Mouse (Mus musculus) heart, adult 2 months (tissue): ENCODE data around the gene Nfic.

Source experiments
- CTCF ChIP-seq: fragments of 200-600 bp; IDR thresholded peaks from 2 replicates; pipeline ENCODE4 v1.8.1; 2022; ENCODE audit warnings: antibody characterized with exemption, mild to moderate bottlenecking, moderate library complexity
- EP300 ChIP-seq: fragments of 200-500 bp; IDR thresholded peaks from 2 replicates; pipeline ENCODE4 v1.6.1; 2011; ENCODE audit warnings: low read depth, low read length, control low read depth; ENCODE audit not compliant: insufficient read depth
- POLR2A ChIP-seq: fragments of 200-500 bp; IDR thresholded peaks from 2 replicates; pipeline ENCODE4 v1.6.1; 2011; ENCODE audit warnings: mild to moderate bottlenecking, low read depth, low read length, control low read depth; ENCODE audit not compliant: insufficient read depth

GRCm38 (mm10) chr10:81429092-81429491 is 26.3 kb downstream of the Nfic start:
- TF ChIP-seq CTCF (no peak), POLR2A (no peak), EP300 (no peak)
